Comparison of ENCODE assay signal across 8 mouse cellular contexts in the genomic region with DNA sequence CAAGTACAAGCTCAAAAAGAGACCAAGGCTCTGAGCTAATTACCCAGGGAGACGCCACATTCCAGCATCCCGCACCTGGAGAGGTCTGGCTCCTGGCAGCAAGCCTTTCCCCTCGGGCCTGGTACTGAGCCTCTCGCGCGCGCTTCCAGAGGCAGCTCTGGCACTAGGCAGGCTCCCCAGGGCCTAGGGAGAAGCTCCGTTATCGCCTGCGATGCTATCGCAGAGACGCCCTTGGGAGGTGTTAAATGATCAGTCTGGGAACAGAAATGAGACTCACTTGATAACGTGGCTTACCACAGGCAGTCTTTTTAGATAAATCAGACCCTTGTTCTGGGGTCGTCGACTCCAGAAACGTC.
DNase-seq lines count a peak whose midpoint lies in the region; ATAC-seq and TF ChIP-seq lines count a peak whose summit lies in the region.

No protein-coding gene starts in this region.

- peak overlapping the region; percentile 89 for H3K27ac ChIP-seq in left cerebral cortex, adult 2 months
- peak overlapping the region; percentile 89 for H3K27ac ChIP-seq in embryonic facial prominence, embryonic 13.5 days
- peak overlapping the region; percentile 98 for H3K27ac ChIP-seq in intestine, postnatal 0 days (ENCODE audit: low read depth, low read length)
- peak overlapping the region; percentile 97 for H3K27ac ChIP-seq in neural tube, embryonic 13.5 days (replicated peaks)

- DNase-seq in left cerebral cortex, adult 2 months (ENCODE audit: extremely low spot score in 1 of 2, low spot score in 2 of 2), result no peak
- DNase-seq in left cerebral cortex, postnatal 14 days (ENCODE audit: low spot score in 2 of 2), result no peak
- no peak for DNase-seq in thymus, postnatal 25 days
- no peak for DNase-seq in thymus, postnatal 36 days
- DNase-seq in thymus, postnatal 4 days, result no peak

- peak overlapping the region; percentile 78 for H3K4me3 ChIP-seq in left cerebral cortex, adult 2 months
- peak overlapping the region; percentile 87 for H3K4me3 ChIP-seq in embryonic facial prominence, embryonic 13.5 days
- peak overlapping the region; percentile 88 for H3K4me3 ChIP-seq in intestine, postnatal 0 days (ENCODE audit: low read depth, low read length)
- H3K4me3 ChIP-seq in neural tube, embryonic 13.5 days, result peak overlapping the region; percentile 88

- peak overlapping the region; percentile 81 for H3K4me2 ChIP-seq in embryonic facial prominence, embryonic 13.5 days
- H3K4me2 ChIP-seq in intestine, postnatal 0 days (replicated peaks; ENCODE audit: low read depth), result peak overlapping the region; percentile 88
- H3K4me2 ChIP-seq in neural tube, embryonic 13.5 days, result peak overlapping the region; percentile 77

- H3K4me1 ChIP-seq in embryonic facial prominence, embryonic 13.5 days, result peaks cover 28% of the 10 kb centered on the region
- 0 out of 2 replicates have a peak, but pooled peaks cover 3% of the 10 kb centered on the region for H3K4me1 ChIP-seq in intestine, postnatal 0 days (replicated peaks; ENCODE audit: control insufficient read depth, insufficient read depth, low read length)
- peaks cover 27% of the 10 kb centered on the region for H3K4me1 ChIP-seq in neural tube, embryonic 13.5 days (replicated peaks)

- ATAC-seq in embryonic facial prominence, embryonic 13.5 days (ENCODE audit: insufficient number of reproducible peaks, insufficient read depth, low FRiP score, low TSS enrichment, low read depth), result peak; percentile 70
- ATAC-seq in intestine, postnatal 0 days, result peak; percentile 67
- ATAC-seq in neural tube, embryonic 13.5 days (ENCODE audit: low read depth), result peak; percentile 83

- no peak for TF ChIP-seq CTCF in left cerebral cortex, adult 2 months (IDR thresholded peaks at IDR 0.05)
- peak; percentile 14; the same call in 1 of the 2 replicates for TF ChIP-seq CTCF in intestine, postnatal 0 days (IDR thresholded peaks at IDR 0.05; ENCODE audit: low read depth)

- H3K36me3 ChIP-seq in embryonic facial prominence, embryonic 13.5 days, result no peaks in the 10 kb centered on the region
- no peaks in the 10 kb centered on the region for H3K36me3 ChIP-seq in intestine, postnatal 0 days (ENCODE audit: control insufficient read depth, insufficient read depth)
- no peaks in the 10 kb centered on the region for H3K36me3 ChIP-seq in neural tube, embryonic 13.5 days

- peak overlapping the region; percentile 89 for H3K9ac ChIP-seq in embryonic facial prominence, embryonic 13.5 days
- H3K9ac ChIP-seq in intestine, postnatal 0 days (ENCODE audit: low read depth, low read length), result peak overlapping the region; percentile 81
- peak overlapping the region; percentile 93 for H3K9ac ChIP-seq in neural tube, embryonic 13.5 days

- under 1% methylated on average over 16 of the region's 16 CpGs for WGBS in embryonic facial prominence, embryonic 13.5 days
- WGBS in intestine, postnatal 0 days, result 2% methylated on average over 16 of the region's 16 CpGs
- 0% methylated on average over 16 of the region's 16 CpGs for WGBS in neural tube, embryonic 13.5 days

- no peaks in the 10 kb centered on the region for H3K9me3 ChIP-seq in embryonic facial prominence, embryonic 13.5 days
- H3K9me3 ChIP-seq in intestine, postnatal 0 days (ENCODE audit: control insufficient read depth), result no peaks in the 10 kb centered on the region
- no peaks in the 10 kb centered on the region for H3K9me3 ChIP-seq in neural tube, embryonic 13.5 days

- intact Hi-C loops in left cerebral cortex, adult 2 months (cut with DNase I), result loop anchor here (1.0 to 5.0 kb wide), 2 partner anchors 61 to 104 kb away; no protein-coding TSS in a partner anchor
- intact Hi-C loops in left cerebral cortex, postnatal 14 days (cut with DNase I), result loop anchor here (2.0 to 5.0 kb wide), 2 partner anchors 38 to 59 kb away; no protein-coding TSS in a partner anchor

- no peaks in the 10 kb centered on the region for H3K27me3 ChIP-seq in embryonic facial prominence, embryonic 13.5 days
- no peaks in the 10 kb centered on the region for H3K27me3 ChIP-seq in intestine, postnatal 0 days (replicated peaks; ENCODE audit: control insufficient read depth, insufficient read depth, low read length)
- H3K27me3 ChIP-seq in neural tube, embryonic 13.5 days, result no peaks in the 10 kb centered on the region
